Mouse (Mus musculus) thymus, postnatal 10 days (tissue): ENCODE measurements around the gene Zfp668.
"Not testable (repeated sequence)": the region's sequence is repeated elsewhere in the genome, so short reads cannot be mapped to it uniquely, and the experiment has no call there.

Experiments
- DNase-seq, 2 experiments: peaks; one replicate each; pipeline ENCODE4 v3.0.0; 2021; ENCODE audit warnings: low spot score in 2 of 2

Zfp668 gene

DNA sequence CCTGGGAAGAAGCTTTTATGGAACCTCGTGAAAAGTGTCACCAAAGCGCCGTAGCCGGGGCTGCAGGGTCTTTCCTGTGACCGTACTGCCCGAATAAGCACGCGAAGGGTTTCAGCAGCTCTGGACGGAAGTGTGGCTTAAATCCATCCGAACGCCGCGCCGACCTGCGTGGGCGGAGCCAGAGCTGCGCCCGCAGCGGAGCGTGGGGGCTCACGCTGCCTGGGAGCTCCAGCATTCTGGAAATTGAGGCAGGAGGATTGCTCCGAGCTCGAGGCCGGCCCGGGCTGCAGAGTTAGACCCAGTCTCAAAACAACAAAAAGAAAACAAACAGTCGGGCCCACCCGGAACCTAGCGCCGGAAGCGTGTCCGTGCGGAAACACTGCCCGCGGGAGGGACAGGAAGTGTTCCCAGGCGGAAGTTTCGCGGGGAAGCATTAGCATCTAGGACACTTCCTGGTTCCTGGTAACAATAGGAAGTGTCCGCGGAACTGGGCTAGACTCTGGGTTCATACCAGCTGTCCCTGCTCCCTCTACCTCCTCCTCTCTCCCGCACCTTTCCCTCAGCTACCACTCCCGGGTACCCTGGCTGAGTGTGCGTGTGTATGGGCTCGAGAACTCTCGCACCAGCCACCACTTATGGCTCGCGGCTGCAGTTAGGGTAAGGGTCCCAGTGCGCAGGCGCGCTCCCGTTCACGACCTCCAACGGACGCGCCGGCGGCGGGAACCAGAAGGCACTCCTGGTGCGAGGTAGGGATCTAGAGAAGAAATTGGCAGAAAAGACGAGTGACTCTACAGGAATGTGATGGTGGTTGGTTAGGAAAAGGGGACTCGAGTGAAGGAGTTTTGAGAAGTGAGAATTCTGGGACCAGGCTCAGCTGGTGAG is at the start of gene Zfp668:
Zfp668 (minus strand) TSS at position 362 of the 882 bp plus-strand sequence.
- DNase-seq: peak; percentile 80 to 84

DNA sequence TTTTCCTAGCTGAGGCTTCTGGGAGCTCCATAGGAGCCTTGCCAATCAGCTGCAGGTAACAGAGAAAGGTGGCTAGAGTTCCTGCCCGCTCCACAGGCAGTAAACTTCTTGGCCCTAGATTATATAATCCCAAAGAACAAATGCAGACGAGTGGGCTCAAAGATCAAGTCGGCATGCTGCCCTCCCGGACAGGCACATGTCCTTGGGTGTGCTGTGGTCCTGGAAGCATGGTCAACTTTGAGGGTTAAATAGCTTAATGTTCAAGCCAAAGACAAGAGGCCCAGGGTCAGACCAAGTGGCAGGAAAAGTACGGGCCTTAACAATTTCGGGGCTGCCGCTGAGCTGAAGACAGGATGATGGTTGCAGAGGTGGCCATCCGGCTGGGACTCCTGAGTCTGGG is 49.4 kb upstream of the Zfp668 start:
- DNase-seq: no peak

DNA sequence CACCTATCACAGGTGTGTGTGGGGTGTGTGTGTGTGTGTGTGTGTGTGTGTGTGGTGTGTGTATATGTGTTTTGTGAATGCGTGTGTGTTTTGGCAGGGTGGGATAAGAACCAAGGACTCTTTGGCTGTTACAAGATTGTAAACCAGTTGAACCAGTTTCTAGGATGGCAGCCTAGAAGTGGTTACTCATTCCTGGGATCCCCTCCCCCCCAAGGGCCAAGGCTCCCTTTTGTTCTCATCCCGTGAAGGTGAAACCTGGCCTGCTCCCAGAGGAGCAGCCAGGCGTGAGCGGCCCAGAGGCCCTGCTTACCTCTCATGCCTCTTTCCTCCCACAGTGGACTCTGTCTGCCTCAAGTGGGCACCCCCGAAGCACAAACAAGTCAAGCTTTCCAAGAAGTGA is 48.6 kb upstream of the Zfp668 start:
- DNase-seq: no peak

DNA sequence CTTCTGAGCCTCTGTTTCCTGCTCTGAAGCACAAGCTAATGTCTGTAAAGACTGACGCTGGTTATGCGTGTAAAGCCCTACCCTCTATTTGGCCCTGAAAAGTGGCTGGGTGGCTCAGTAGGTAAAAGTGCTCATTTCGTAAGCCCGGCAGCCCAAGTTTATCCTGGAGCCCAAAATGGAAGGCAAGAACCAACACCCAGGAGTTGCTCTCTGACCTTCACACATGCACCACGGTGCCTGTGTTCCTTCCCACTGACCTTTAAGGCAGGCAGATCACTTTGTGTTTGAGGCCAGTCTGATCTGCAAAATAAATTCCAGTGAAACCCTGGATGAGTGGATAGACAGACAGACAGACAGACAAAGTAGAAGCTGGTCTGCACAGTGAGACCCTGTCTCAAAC is 47.1 kb upstream of the Zfp668 start:
- DNase-seq: no peak

DNA sequence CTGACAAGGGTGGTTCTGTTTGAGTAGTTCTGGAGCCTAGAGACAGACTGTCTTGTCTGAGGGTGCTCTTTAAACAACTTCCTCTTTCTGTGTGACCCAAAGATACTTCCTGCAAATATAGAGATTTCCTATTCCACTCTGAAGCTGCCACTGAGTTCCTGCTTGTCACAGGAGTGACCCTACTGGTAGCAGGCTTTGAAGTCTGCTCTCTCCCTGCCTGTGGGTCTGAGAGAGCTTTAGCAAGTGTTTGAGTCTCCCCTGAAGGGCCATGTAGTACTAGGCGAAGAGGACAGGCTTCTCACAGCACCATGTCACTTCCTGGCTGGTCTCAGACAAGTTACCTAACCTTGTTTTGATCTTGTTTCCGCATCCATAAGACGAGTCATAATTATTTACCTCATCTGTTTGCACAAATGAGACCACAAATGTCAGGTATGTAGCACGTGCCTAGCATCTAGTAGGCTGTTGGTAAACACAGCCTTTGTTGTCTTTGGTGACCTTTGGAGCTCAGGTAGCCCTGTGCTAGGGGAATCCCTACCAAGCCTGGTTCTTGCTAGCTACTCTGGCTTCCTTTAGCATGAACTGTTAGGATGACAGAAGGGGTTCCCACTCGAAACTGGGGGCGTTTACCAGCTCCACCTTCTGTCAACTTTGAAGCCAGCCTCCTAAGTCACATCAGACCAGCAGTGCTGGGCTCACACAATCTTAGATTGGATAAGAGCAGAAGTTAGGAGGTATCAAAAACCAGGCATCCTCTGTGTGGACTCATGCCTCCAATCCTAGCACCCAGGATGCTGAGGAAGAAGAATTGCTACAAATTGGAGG is 46.0 kb upstream of the Zfp668 start:
- no peak for DNase-seq

DNA sequence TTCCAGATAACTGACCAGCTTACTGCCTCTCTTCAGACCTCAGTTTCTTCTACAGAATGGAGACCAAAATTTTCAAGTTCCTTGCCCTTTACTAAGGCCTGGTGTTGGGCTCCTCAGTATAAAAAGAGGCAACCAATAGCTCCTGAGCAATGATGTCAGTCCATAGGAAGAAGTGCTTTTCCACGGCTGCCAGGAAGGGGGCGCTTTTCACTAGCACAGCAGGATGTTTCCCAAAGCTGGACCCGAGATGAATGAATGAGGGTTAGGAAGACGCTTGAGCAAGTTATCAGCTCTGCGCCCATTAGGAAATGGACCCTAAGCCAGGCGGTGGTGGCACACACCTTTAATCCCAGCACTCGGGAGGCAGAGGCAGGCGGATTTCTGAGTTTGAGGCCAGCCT is 44.9 kb upstream of the Zfp668 start:
- DNase-seq: no peak

DNA sequence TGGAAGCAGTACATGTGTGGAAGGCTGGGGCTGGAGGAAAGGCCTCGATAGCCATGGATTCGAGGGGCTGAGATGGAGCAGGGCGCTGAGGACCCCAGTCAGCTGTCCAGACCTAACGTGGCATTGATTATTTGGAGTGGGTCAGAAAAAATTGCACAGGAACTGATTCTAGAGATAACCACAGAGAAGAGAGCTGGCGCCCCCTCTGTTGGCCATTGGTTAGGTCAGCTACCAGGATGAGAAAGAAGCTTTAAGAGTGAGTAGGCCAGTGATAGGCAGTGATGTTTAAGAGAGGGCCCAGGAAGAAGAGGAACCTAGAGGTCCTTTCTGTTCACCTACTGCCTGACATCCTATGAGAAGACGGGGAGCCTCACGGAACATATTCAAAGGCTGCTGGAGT is 42.7 kb upstream of the Zfp668 start:
- no peak for DNase-seq

DNA sequence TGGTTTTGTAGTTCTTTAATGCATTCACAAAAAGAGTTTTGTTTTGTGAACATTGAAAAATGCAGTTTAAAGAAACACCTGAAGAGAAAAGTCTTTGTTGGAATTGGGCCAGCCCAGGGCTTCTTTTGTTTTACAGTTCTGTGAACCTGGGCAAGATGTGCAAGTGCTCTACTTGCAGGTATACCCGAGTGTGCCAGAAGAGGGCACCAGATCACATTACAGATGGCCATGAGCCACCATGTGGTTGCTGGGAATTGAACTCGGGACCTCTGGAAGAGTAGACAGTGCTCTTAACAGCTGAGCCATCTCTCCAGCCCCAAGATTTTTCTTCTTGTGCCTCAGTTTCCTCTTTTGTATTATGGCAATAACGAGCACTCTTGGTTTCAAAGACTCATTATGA is 41.6 kb upstream of the Zfp668 start:
- peak in 1 of 2 experiments; percentile 65 for DNase-seq

DNA sequence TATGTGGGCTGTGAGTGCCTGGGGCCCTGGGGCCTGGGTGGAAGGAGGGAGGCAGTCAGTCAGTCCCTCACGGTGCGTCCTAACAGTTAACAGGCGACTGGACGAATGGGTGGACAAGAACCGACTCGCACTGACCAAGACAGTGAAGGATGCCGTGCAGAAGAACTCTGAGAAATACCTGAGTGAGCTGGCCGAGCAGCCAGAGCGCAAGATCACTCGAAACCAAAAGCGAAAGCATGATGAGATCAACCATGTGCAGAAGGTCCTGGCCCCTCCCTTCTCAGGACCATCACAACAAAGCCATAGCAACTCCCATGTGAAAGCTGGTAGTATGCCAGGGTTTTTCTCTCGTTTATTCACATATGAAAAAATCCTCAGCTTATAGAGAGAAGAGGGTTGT is 38.7 kb upstream of the Zfp668 start:
- no peak for DNase-seq

DNA sequence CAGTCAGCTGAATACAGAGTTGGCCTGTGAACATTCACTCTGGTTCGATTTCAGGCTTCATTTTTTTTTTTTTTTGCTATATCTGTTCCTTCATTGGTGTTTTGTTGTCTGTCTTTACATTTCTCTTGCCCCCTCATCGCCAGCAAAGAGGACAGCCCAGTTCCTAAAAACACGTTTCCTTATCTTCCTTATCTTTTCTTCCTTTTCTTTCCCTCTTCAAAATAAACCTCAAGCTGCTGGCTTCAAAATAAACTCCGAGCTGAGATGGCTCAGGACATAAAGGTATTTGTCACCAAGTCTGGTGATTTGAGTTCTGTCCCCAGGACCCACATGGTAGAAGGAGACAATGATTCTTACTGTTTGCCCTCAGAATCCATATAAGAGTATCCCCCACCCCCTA is 36.3 kb upstream of the Zfp668 start:
- no peak for DNase-seq

DNA sequence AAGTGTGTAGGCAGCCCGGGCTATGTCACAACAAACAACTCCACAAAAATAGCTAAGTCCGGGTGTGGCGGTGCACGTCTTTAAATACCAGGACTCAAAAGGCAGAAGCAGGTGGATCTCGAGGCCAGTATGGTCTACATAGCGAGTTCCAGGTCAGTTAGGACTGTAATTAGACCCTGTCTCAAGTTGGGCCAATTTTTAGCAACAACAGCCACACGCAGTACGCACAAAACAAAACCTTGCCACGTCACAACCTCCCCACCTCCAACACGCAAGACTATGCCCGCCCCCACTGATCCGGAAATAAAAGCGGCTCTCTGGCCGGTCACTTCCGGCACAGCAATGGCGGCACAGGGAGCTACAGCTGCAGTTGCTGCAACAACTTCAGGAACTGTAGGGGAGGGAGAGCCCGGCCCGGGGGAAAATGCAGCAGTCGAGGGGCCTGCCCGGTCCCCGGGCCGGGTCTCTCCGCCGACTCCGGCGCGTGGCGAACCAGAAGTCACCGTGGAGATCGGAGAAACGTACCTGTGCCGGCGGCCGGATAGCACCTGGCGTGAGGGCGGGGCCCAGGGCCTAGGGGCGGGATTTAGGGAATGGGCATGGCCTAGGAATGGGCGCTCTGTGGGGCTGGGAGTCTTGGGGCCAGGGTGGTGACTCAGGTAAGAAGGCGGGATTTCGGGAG is 35.7 kb upstream of the Zfp668 start, which contains the start of gene Kat8:
Kat8 (plus strand) TSS at position 327 of the 682 bp plus-strand sequence.
- peak; percentile 76 to 79 for DNase-seq

DNA sequence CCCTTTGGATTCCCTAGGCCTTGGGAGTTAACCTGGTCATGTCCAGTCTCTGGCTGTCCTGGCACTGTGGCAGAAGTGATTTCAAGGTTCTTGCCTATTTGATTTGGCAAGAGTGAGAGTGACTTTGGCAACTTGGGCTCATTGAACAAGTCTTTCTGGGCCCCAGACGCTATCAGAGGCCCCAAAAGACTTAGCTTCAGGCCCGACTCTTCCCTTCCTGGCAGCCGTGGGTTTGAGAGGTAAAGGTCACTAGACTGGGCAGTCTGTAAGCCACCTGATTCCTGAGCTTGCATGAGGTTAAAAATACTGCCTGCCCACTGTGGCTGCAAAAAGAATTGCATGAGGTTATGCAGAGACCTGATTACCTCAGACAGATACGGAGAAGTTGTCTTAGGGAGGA is 32.0 kb upstream of the Zfp668 start:
- DNase-seq: no peak

DNA sequence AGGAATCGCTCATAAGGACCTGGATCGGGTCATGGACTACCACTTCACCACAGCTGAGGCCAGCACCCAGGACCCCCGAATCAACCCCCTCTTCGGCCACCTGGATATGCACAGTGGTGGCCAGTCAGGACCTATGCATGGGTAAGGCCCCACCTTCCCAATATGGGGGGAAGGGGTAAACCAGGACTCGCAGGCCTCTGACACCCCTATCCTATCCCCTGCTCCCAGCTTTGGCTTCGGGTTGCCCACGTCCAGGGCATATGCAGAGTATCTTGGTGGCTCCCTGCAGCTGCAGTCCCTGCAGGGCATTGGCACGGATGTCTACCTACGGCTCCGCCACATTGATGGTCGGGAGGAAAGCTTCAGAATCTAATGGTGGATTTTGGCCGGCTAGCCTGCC is 31.3 kb upstream of the Zfp668 start:
- no peak for DNase-seq

DNA sequence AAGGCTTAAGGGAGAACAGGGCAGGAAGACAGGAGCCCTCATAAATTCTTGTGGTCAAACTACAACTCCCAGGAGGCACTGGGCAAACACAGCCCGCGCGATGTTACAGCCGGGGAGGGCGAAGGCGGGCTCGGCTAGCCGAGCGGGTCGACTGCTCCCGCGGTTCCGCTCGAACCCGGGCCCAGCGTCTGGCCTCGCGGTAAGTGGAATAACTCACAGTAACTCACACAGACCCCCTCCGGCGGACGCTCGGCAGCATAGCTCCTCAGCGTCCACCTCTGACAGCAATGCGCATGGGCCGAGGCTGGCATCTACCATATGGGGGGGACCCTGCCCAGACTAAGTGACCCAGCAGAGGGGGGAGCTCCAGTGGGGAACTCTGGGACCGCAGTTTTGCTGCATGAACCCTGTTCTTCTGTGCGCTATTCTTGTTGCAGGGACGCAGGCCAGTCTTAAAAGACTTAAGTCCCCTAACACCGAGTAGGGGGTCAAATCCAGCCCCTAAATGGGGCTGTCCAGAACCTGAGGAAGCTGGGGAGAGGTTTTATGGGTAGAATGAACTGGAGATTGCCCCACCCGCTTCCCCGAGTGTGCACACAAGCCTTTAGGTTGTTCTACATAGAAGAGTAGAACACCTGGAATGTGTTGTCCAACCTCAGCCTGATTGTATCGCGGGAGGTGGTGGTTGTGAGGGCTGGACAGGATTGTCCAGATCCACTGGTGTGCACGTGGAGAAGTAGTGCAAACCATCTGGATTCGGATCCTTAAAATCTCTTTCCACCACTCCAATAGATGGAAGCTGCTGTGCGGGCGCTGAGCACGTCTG is 27.6 kb upstream of the Zfp668 start, which contains the start of gene Bckdk:
Bckdk (plus strand) TSS at position 112 of the 826 bp plus-strand sequence.
- DNase-seq: peak; percentile 55 to 63

DNA sequence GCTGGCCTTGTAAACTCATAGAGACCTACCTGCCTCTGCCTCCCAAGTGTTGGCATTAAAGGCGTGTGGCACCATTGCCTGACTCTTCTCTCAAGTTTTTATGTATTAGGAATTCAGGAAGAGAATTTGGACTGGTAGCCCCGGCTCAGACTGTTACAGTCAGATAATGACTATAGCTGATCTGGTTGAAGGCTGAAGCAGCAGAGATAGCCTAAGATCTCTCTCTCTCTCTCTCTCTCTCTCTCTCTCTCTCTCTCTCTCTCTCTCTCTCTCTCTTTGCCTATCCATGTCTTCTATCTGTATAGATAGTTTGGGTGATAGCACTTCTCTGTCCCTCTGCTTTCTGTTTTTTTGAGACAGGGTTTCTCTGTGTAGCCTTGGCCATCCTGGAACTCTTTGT is 25.1 kb upstream of the Zfp668 start:
- DNase-seq: no peak

DNA sequence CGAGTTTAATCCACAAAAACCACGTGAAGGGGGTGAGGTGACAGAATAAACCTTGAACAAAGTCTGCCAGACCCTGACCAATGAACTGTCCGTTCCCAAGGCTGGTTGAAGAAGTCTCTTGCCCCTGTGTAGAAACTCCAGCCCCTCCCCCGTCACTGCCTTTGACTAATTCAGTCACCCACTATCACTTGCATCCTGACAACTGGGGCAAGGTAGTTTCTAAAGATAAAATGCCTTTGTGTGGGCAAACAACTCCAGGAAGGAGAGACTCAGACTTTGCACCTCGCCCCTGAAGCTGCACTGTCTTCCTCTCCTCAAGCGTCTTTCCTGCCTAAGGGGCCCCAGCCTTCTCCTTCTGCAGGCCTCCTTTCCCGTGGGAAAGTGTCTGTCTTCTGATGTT is 23.4 kb upstream of the Zfp668 start:
- no peak for DNase-seq

DNA sequence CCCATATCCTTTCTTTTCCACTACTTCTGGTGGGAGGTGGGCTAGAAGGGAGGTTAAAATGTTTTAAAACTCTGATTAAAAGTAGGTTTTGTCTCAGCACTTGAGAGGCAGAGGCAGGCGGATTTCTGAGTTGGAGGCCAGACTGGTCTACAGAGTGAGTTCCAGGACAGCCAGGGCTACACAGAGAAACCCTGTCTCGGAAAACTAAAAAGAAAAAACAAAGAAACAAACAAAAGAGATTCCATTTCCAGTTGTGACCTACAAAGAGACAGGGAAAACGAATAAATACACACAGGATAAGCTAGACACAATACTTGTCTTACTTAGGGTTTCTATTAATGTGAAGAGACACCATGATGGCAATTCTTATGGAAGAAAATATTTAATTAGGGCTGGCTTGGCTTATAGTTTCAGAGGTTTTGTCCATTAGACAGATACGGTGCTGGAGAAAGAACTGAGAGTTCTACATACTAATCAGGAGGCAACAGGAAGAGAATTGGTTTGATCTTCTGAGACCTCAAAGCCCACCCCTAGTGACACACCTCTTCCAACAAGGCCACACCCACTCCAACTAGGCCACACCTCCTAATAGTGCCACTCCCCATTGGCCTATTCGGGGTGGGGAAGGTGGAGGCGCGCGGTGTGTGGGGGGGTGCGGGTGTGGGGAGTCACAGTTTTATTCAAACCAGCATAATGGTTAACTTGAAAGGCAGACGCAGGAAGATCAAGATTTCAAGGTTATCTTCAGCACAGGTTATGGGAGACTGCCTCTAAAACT is 21.7 kb upstream of the Zfp668 start:
- peak; percentile 31 to 32 for DNase-seq

DNA sequence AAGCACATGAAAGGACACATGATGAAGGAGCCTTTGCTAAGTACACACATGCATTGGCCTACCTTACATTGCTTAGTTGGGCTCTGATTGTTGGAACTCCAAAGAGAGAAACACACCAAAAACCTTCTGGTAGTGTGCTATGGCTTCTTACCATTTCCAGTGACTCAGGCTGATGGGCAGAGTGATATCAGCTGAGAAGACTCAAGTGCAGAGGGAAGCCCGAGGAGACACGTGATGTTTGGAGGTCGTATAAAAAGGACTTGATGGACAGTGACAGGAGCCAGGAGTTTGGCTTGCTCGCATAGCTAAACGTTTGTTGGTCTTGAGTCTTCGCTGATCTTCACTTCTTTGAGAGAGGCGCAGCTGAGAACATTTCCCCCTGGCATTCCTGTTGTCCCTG is 20.9 kb upstream of the Zfp668 start:
- no peak for DNase-seq

DNA sequence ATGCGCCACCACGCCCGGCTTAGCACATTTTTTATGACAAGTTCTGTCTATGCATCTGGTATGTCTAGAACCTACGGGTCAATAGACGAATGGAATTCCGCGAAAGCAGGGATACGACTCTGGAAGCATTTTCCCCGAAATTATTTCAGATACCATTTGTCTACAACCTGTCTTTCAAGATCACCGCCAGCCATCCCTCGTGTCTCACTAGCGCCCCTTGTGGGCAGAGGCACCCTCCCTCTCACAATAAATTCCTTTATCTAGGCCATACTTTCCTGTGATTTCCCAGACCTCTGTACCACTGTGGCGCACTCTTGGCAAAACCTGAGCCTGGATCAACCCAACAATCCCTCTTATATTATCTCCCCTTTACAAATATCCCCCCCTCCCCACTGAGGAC is 19.8 kb upstream of the Zfp668 start:
- DNase-seq: peak; percentile 50 to 76

DNA sequence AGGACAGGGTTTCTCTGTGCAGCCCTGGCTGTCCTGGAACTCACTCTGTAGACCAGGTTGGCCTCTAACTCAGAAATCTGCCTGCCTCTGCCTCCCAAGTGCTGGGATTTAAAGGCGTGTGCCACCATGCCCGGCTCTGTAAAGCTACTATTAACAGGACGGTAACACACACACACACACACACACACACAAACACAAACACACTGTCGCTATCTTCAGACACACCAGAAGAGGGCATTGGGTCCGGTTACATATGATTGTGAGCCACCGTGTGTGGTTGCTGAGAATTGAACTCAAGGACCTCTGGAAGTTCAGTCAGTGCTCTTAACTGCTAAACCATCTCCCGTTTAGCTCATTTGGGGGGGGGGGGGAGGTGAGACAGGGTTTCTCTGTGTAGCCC is 19.3 kb upstream of the Zfp668 start:
- DNase-seq: not testable (repeated sequence)
